Mouse (Mus musculus) cerebellum, postnatal 25 days (tissue): ENCODE results near the gene D130040H23Rik.
"Not testable (repeated sequence)": the region's sequence is repeated elsewhere in the genome, so short reads cannot be mapped to it uniquely, and the experiment has no call there.

Experiments
- DNase-seq, 2 experiments: peaks; one replicate each; pipeline ENCODE4 v3.0.0; 2021; ENCODE audit warnings: mixed read lengths in 2 of 2

Gene D130040H23Rik

DNA sequence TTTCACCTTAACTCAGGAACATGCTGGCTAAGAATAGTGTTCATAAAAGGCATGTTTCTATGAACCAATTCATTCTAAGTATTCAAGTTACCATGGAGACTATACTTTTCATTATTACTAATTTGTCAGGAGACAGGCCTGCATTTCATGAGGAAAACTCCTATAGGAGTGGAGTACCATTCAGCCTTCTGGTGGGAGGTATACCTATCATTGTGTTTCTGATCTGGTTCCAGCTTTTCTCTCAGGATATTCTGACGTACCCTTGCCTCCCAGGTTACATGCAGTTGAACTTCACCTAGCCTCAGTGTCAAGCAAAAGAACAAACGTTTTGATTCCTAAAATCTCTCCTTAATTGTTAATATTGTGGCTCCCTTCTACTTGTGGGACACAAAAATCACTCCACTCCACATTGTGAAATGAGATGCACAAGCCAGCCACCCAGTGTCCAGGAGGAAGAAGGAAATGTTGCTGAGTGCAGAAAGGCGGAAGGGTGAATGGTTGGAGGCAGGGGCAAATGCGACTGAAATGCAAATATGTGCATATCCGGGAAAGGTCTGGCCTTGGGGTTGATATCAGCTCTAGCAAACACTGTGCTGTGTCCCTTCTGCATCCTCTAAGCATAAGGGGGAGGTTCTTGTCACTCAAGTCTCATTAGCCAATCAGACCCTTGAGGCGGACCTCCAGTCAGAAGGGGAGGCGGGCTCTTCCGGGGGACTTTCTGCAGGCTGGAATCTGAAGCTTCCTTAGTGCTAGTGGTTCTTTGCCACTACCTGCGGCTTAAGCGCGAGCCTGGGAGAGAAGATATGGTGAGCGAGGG, at the start of gene D130040H23Rik:
Gene D130040H23Rik, plus strand, starts transcription at position 695 of the 817 bp plus-strand sequence.
- DNase-seq = peak; percentile 79 to 85

GRCm38 (mm10) chr8:69242541-69242940, 28.3 kb upstream of the D130040H23Rik start:
- DNase-seq = no peak

GRCm38 (mm10) chr8:69268525-69268924, 2.4 kb upstream of the D130040H23Rik start:
- peak; percentile 15 to 45 for DNase-seq

DNA sequence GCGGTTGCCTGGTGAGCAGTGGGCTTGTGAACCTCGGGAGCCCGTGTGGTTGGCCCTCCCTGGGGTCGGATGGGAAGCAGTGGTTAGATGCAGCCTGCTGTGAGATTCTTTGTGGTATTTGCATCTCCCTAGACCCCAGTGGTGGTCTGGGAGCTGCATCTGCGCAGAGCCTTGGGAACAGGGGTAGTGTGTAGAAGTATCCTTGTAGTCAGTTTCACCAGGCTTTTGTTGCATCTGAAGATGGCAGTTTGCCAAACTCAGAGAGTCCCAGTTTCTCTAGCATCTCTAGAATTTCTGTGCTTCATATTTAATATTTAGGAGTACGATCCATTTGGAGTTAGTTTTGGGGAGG, 299 bp downstream of the D130040H23Rik start:
- no peak for DNase-seq

GRCm38 (mm10) chr8:69272435-69272834, 1.6 kb downstream of the D130040H23Rik start:
- DNase-seq = no peak

- DNase-seq = no peak
Measured at GRCm38 (mm10) chr8:69324771-69325170, 53.9 kb downstream of the D130040H23Rik start.

- peak; percentile 92 to 94 for DNase-seq
Measured at GRCm38 (mm10) chr8:69328301-69329288, 57.7 kb downstream of the D130040H23Rik start.

DNA sequence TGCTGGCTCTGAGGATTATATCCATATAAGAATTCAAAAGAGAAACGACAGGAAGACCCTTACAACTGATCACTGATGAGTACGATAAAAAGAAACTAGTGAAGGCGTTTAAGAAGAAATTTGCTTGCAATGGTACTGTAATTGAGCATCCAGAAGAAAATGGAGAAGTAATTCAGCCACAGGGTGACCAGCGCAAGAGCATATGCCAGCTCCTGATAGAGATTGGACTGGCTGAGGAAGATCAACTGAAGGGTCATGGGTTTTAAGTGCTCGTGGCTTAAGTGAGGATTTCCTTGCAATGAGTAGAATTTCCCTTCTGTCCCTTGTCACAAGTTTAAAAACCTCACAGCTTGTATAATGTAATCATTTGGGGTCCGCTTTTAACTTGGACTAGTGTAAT, 58.4 kb downstream of the D130040H23Rik start:
- not testable (repeated sequence) for DNase-seq
